Mouse (Mus musculus) megakaryocyte, adult 5-6 weeks (primary cell): ENCODE results near the gene Gramd1a. TPM values are rescaled to one million over a fixed set of nuclear protein-coding genes. Genes with fewer than 3 reads are reported as not detected.

Experiments used
- ATAC-seq: 2 replicates; pipeline ENCODE4 v1.8.0; 2016; ENCODE audit warnings: mild to moderate bottlenecking, inconsistent platforms; ENCODE audit not compliant: poor library complexity, severe bottlenecking
- total RNA-seq, 2 experiments: library from RNA; stranded (forward) in 1 of 2; stranded (reverse) in 1 of 2; fragments of 153-499, 151-499 nt in 1 of 2; fragments of 221-1000, 200-1000 nt in 1 of 2; gene quantifications; 2 replicates each; pipeline versions ENCODE4 v1.2.3 to v1.2.4; 2015 to 2017

The Gramd1a gene
- total RNA-seq (2015): 74.2 and 76.0 TPM in 2 replicates
- 34.1 and 35.3 TPM in 2 replicates for total RNA-seq (2017)

- ATAC-seq: no peak
Measured at GRCm38 (mm10) chr7:31155296-31156033, at the start of gene Gramd1a. Gene Gramd1a, minus strand, starts transcription at chr7:31155896.

GRCm38 (mm10) chr7:31195591-31196307 lies 40.1 kb upstream of the Gramd1a start:
- no peak for ATAC-seq

- no peak for ATAC-seq
Measured at GRCm38 (mm10) chr7:31184711-31185110, 29.0 kb upstream of the Gramd1a start.

- no peak for ATAC-seq
Measured at GRCm38 (mm10) chr7:31182863-31183262, 27.2 kb upstream of the Gramd1a start.

GRCm38 (mm10) chr7:31176886-31177763 lies 21.4 kb upstream of the Gramd1a start:
- ATAC-seq: peak; percentile 87

- ATAC-seq: no peak
Measured at GRCm38 (mm10) chr7:31175096-31175495, 19.4 kb upstream of the Gramd1a start.

GRCm38 (mm10) chr7:31174466-31174865 lies 18.8 kb upstream of the Gramd1a start:
- ATAC-seq: peak; percentile 71

- peak; percentile 67 for ATAC-seq
Measured at GRCm38 (mm10) chr7:31172238-31172637, 16.5 kb upstream of the Gramd1a start.

GRCm38 (mm10) chr7:31170520-31170919 lies 14.8 kb upstream of the Gramd1a start:
- ATAC-seq: no peak

GRCm38 (mm10) chr7:31168412-31168811 lies 12.7 kb upstream of the Gramd1a start:
- peak; percentile 92 for ATAC-seq

GRCm38 (mm10) chr7:31164748-31165147 lies 9.1 kb upstream of the Gramd1a start:
- ATAC-seq: no peak

- ATAC-seq: no peak
Measured at GRCm38 (mm10) chr7:31163666-31164577, 8.2 kb upstream of the Gramd1a start.

GRCm38 (mm10) chr7:31162324-31162723 lies 6.6 kb upstream of the Gramd1a start:
- no peak for ATAC-seq

GRCm38 (mm10) chr7:31161831-31162230 lies 6.1 kb upstream of the Gramd1a start:
- ATAC-seq: no peak

- ATAC-seq: no peak
Measured at GRCm38 (mm10) chr7:31161246-31161645, 5.5 kb upstream of the Gramd1a start.

- ATAC-seq: peak; percentile 59
Measured at GRCm38 (mm10) chr7:31160763-31161162, 5.1 kb upstream of the Gramd1a start.

- peak; percentile 58 for ATAC-seq
Measured at GRCm38 (mm10) chr7:31156034-31156928, 585 bp upstream of the Gramd1a start.

GRCm38 (mm10) chr7:31153536-31154320 lies 2.0 kb downstream of the Gramd1a start:
- ATAC-seq: no peak
